Mouse (Mus musculus): ENCODE data around the gene Meis1. TPM values are rescaled to one million over a fixed set of nuclear protein-coding genes. Genes with fewer than 3 reads are reported as not detected.

Gene Meis1
- total RNA-seq, 2 experiments from 2014 or later: 69.6 to 73.3 TPM

DNA sequence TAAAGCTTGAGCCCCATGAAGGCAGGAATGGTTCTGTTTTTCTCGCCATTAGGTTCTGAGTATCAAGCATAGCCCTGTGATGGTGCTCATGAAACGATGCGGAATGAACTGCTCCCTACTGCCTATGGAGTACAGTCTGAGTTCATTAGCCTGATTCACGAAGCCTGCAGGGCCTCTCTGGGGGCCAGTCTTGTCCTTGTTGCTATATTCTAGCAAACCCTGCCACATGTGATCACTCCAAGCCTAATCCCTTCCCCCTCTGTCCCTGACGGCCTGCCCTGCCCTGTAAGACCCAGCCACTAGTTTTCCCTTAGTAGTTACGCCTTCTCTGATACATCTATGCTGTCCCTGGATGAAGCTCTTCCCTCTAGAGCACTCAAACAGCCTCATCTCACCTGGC is 26.0 kb downstream of the Meis1 start:
- no peak for DNase-seq (ENCODE audit: low spot score in 2 of 2)

GRCm38 (mm10) chr11:18990244-18990677 is 28.5 kb downstream of the Meis1 start:
- no peak for DNase-seq (ENCODE audit: low spot score in 2 of 2)

DNA sequence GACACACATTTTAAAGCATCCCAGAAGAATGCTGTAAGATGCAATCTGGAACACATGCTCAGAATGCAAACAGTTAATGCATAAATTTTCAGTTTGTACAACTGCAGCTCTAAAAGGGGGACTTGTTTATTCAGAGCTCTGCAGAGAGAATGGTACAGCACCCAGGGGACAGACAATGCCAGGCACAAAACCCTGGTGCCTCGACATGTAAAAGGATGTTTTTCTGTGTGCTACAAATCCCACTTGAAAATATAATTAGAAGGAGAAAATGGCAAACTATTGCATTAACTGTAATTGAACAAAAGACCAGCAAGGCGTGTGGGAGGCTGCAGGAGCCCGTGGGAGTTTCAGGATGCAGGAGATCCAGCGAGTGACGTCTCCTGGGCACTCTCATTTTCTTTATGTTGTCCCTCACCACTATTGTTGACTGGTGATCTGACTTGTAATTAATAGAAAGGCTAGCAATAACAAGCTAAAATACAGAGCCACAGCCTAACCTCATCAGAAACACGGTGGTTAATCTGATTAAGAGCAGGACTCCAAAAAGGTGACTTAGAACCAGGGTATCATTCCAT is 29.0 kb downstream of the Meis1 start:
- no peak for DNase-seq (ENCODE audit: low spot score in 2 of 2)

DNA sequence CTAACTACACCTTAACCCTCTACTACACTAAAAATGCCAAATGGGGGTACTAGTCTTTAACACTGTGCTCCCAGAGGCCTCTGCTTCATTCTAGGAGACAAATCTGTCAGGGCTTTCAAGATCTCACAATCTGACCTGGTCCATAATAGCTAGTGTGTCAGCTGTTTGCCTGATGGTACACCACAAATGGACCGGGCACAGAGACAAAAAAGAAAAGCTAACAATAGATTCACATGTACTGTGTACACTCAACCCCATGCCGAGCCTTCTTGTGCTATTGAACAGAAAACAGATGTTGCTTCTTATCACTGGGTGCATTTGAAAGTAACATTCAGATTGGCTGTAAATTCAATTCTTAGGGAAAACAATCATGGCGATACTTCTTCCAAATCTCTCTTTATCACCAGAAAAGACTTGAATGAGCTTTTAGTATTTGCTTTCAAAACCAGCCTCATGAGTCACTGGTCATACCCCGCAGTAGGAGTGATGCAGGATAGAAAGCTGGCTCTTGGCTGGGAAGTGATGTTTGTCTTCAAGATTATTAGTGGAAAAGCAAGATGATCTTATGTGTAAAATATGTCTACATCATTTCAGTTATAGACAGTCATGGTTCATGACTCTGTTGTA is 30.0 kb downstream of the Meis1 start:
- no peak for DNase-seq (ENCODE audit: low spot score in 2 of 2)

DNA sequence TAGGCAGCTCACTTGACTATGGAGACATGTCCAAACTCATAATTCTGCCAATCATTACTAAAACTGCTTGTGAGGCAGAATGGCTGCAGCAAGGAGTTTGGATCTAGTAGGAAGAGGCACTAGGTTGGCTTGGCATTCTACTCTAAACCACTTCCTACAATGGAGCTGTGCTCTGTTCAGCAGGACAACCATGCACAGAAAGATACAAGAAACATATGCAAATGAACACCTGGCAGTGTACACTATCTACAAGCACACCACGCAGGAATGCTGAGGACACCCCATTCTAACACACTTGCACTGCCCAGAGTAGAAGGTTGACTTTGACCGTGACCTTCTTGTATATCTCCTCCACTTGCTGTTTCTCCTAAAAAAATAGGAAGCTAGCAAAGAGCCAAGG is 35.0 kb downstream of the Meis1 start:
- DNase-seq (ENCODE audit: low spot score in 2 of 2): no peak

DNA sequence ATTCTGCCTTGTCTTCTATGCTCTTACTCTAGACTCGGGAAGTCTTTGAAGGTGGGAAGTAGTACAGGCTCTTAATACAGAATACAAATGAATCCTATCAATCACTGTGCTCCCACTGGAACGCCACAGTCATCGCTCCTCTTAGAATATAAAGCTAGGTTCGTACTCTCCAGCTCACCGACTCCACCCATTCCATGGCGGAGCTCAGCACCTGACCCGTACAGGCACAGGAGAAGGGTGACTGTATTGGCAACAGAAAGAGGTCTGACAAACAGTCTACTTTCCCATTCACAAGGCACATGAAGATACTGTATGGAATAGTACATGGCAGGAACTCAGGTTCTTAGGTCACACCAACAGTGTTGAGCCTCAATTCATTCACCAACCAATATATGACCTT is 35.5 kb downstream of the Meis1 start:
- no peak for DNase-seq (ENCODE audit: low spot score in 2 of 2)

DNA sequence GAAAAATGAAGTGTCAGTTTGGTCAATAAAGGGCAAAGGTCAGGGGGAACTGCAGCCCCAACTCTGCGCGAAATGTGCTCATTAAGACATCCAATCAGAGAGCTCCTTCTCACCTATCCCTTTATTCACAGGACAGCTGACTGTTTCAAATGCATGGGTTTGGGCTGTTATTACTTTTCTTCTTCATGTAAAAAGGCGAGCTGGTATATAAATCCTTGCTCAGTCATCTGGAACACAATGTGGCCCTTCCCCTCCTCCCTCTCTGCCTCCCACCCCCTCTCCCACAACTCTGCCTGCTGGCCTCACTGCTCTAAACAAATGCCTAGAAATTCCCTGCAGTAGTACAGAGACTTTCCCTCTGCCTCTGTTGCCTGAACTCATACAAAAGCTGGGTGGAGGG is 36.5 kb downstream of the Meis1 start:
- no peak for DNase-seq (ENCODE audit: low spot score in 2 of 2)

DNA sequence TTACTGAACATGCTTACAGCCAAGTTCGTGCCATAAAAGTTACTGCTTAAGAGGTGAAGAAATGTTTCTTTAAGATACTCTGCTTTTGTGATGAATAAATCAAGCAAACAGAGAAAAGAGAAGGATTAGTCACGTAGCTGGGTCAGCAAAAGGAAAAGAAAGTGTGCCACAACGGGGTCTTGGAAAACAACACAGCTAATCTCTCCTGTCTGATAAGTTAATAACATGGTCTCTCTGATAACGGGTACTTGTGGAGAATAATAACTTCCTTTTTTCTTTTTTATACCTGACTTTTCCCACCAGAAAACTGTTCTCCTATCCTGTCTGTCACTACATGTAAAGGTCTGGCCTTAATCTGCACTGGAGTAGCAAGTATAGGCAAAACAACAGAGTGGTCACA is 37.4 kb downstream of the Meis1 start:
- DNase-seq (ENCODE audit: low spot score in 2 of 2): no peak

DNA sequence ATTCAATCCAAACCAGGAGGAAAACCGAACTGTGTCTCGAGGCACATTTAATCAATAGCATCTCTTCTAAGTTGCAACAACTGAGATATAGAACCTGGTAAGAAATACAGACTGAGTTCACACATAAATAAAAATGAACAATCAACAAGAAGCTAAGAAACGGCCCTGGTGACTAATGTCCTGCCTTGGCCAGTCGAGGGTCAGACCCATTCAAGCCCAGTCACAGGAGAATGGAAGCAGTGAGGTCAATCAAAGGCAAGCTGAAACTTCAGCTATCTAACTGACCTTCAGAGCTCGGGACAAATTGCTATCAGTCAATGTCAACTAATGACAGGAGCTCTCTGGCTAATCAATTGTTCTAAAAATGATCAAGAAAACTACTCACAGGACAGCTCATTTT is 38.2 kb downstream of the Meis1 start:
- no peak for DNase-seq (ENCODE audit: low spot score in 2 of 2)

DNA sequence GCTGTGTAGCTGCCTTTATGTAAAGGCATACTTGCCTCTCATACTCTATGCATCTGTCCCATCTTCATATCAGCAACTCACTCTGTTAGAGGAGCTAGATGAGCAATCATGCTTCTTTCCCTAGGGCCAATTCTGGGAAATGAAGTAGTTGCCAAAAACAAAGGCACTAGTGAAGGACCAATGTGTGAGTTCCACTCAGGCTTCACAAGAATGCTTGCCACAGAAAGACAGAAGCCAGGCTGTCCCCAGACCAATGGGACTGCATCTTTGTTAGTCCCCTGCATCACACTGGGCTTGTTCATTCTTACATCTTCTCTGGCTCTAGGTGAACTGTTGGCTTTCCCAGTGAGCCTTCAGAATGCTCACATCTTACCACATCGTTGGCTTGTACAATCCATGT is 43.7 kb downstream of the Meis1 start:
- no peak for DNase-seq (ENCODE audit: low spot score in 2 of 2)

GRCm38 (mm10) chr11:18973808-18974207 is 45.0 kb downstream of the Meis1 start:
- DNase-seq (ENCODE audit: low spot score in 2 of 2): no peak

GRCm38 (mm10) chr11:18972968-18973367 is 45.8 kb downstream of the Meis1 start:
- no peak for DNase-seq (ENCODE audit: low spot score in 2 of 2)

GRCm38 (mm10) chr11:18971551-18971950 is 47.2 kb downstream of the Meis1 start:
- DNase-seq (ENCODE audit: low spot score in 2 of 2): no peak

DNA sequence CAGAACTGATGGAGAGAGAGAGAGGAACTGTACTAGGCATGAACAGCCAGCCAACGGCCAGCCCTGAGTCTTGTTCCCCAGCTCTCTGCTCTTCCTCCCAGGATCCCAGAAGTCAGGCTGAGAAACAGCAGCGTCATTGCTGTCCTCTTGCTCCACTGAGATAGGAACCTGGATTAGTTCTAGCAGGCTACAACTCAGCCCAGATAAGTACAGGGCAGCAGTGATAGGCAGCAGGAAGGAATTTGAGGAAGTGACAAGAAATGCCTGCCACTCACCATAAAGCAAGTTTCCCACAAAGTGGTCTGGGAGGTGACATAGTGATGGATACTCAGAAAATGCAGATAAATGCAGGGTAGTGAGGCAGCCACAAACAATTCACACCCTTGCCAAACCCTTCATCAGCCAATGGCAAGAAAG is 48.9 kb downstream of the Meis1 start:
- DNase-seq (ENCODE audit: low spot score in 2 of 2): no peak

DNA sequence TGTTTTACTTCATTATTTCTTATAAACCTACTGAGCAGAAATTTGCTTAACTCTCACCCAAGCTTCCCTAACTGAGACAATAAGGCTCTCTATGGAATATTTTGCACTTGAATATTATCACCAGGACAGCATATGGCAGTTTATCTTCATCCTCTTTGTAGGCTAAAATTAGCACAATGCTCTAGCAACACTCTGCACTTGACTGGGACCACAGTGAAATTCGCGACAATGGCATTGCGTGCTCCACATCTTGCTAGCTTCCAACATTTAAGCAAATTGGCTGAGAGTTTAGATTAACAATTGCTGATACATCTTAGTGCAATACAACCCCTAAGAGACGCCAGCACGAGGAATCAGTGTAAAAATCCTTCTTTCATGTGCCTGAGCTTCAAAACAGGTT is 54.4 kb downstream of the Meis1 start:
- DNase-seq (ENCODE audit: low spot score in 2 of 2): no peak

- no peak for DNase-seq (ENCODE audit: low spot score in 2 of 2)
Measured at GRCm38 (mm10) chr11:18963202-18964136, 55.3 kb downstream of the Meis1 start.

GRCm38 (mm10) chr11:18959465-18959864 is 59.3 kb downstream of the Meis1 start:
- no peak for DNase-seq (ENCODE audit: low spot score in 2 of 2)

DNA sequence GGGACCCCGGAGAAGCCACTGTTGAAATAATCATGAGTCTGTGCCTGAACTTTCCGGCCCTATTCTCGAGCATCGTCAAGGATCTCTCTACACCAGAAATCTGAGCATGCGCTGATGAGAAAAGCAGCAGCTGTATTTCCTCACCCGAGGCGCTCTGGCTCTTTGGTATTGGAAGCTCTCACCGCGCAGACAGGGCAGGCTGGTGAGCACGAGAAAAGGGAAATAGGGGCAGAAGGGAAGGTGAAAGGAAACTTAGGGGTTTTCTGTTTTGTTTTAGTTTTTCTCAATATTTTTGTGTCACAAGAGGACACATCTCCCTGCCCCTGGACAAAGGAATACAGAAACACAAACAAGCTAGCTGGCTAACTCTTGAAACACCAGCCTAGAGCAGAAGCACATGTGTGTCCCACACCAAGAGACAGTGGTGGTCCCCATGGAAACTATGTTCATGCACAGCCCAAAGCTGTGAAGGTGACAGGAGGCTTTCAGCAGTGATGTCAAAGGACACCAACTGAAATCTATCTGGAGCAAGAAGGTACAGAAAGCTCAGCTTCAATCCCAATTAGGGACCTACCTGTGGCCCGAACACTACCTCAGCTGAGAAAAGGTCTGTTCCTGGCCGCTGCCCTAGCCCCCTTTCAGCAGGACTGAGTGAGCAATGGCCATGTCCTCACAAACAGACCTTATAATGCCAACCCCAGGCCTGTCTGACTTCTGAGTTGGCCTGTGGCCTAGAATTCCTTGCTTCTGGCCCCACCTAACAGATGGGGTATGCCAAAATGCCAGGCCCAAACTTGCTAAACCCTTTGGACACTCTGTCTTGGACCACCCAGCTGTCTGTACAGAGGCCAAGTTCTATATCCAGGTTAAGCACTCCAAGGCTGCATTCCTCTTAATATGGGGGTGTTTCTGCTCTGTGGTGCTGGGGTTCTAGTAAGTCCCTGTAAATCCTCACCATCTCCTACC is 60.7 kb downstream of the Meis1 start:
- no peak for DNase-seq (ENCODE audit: low spot score in 2 of 2)

GRCm38 (mm10) chr11:18957097-18957804 is 61.5 kb downstream of the Meis1 start:
- DNase-seq (ENCODE audit: low spot score in 2 of 2): no peak

GRCm38 (mm10) chr11:18955969-18956368 is 62.8 kb downstream of the Meis1 start:
- DNase-seq (ENCODE audit: low spot score in 2 of 2): no peak
